Mouse (Mus musculus) embryonic facial prominence, embryonic 14.5 days (tissue): ENCODE data around the gene Fndc3a. TPM values are rescaled to one million over a fixed set of nuclear protein-coding genes. Genes with fewer than 3 reads are reported as not detected.

ENCODE experiments used
- ATAC-seq: fragments of 200-750 bp; cut with Nextera tagmentation; 2 replicates; pipeline ENCODE4 v1.8.0; 2017; ENCODE audit warnings: low read depth, moderate number of reproducible peaks, moderate TSS enrichment
- DNase-seq: peaks from one replicate; pipeline ENCODE4 v3.0.0-alpha.2; 2015; ENCODE audit warnings: low spot score
- H3K27ac ChIP-seq: fragments of 300-500 bp; sonication (generic); replicated peaks from 2 replicates; pipeline ENCODE4 v1.5.1; 2014; ENCODE audit warnings: low read depth, mild to moderate bottlenecking, low read length, moderate library complexity
- H3K27me3 ChIP-seq: fragments of 300-500 bp; sonication (generic); replicated peaks from 2 replicates; pipeline ENCODE4 v1.6.1; 2014; ENCODE audit warnings: low read length; ENCODE audit not compliant: control insufficient read depth, insufficient read depth
- H3K36me3 ChIP-seq: fragments of 300-500 bp; sonication (generic); 2 replicates; pipeline ENCODE4 v1.6.1; 2014; ENCODE audit warnings: low read length, mixed read lengths; ENCODE audit not compliant: control insufficient read depth, insufficient read depth
- H3K4me1 ChIP-seq: fragments of 300-500 bp; sonication (generic); 2 replicates; pipeline ENCODE4 v1.6.1; 2014; ENCODE audit warnings: antibody characterized with exemption, low read length; ENCODE audit not compliant: control insufficient read depth, insufficient read depth
- H3K4me2 ChIP-seq: fragments of 300-500 bp; sonication (generic); 2 replicates; pipeline ENCODE4 v1.6.1; 2014; ENCODE audit warnings: low read depth, mild to moderate bottlenecking, low read length, moderate library complexity, mixed read lengths
- H3K4me3 ChIP-seq: fragments of 300-500 bp; sonication (generic); 2 replicates; pipeline ENCODE4 v1.5.1; 2014; ENCODE audit warnings: low read depth, mild to moderate bottlenecking, low read length
- H3K9ac ChIP-seq: fragments of 300-500 bp; sonication (generic); 2 replicates; pipeline ENCODE4 v1.6.1; 2014; ENCODE audit warnings: low read depth, mild to moderate bottlenecking, low read length, moderate library complexity, mixed read lengths
- H3K9me3 ChIP-seq: fragments of 300-500 bp; sonication (generic); 2 replicates; pipeline ENCODE4 v1.6.1; 2016; ENCODE audit warnings: low read length; ENCODE audit not compliant: control insufficient read depth
- WGBS: fragments of 180-500 bp; shearing (Covaris S2); extraction: QIAGEN DNeasy Blood & Tissue Kit; methylation state at CpG from one replicate; pipeline ENCODE4 v1.1.7; 2014; 5-methylcytosine and 5-hydroxymethylcytosine counted together
- polyA plus RNA-seq: library from polyadenylated mRNA; unstranded; fragments of >200 nt; fragmentation: Nextera tagmentation; extraction: Ambion mirVana; gene quantifications from 2 replicates; pipeline ENCODE4 v1.2.1, GENCODE M21; 2014

Fndc3a gene
- polyA plus RNA-seq, 1 experiment from 2014 or later: 31.3 TPM

GRCm38 (mm10) chr14:72600375-72600774 is 109.4 kb downstream of the Fndc3a start:
- peaks cover 11% of the 10 kb centered on the region; the same call in 1 of the 2 replicates for H3K36me3 ChIP-seq
- H3K9ac ChIP-seq: 0 out of 2 replicates have a peak overlapping the region, but pooled peaks have one; percentile 22
- H3K9me3 ChIP-seq: no peaks in the 10 kb centered on the region
- ATAC-seq (no peak), DNase-seq (no peak)
- H3K4me1 ChIP-seq: peaks cover 9% of the 10 kb centered on the region; the same call in 1 of the 2 replicates
- 87% methylated on average over 6 of the region's 6 CpGs for WGBS
- H3K27me3 ChIP-seq: no peaks in the 10 kb centered on the region
- no peak overlapping the region for H3K27ac ChIP-seq
- no peak overlapping the region for H3K4me3 ChIP-seq
- no peak overlapping the region for H3K4me2 ChIP-seq

GRCm38 (mm10) chr14:72598976-72599740 is 110.6 kb downstream of the Fndc3a start:
- H3K4me1 ChIP-seq: peaks cover 9% of the 10 kb centered on the region; the same call in 1 of the 2 replicates
- no peaks in the 10 kb centered on the region for H3K27me3 ChIP-seq
- no peak for ATAC-seq
- H3K4me2 ChIP-seq: no peak overlapping the region
- H3K4me3 ChIP-seq: no peak overlapping the region
- H3K9ac ChIP-seq: no peak overlapping the region
- no peaks in the 10 kb centered on the region for H3K9me3 ChIP-seq
- H3K27ac ChIP-seq: no peak overlapping the region
- no peak for DNase-seq
- peaks cover 12% of the 10 kb centered on the region; the same call in 1 of the 2 replicates for H3K36me3 ChIP-seq
- WGBS: 94% methylated on average over 7 of the region's 7 CpGs

GRCm38 (mm10) chr14:72594191-72594590 is 115.6 kb downstream of the Fndc3a start:
- no peaks in the 10 kb centered on the region for H3K9me3 ChIP-seq
- no peak overlapping the region for H3K9ac ChIP-seq
- 95% methylated on average over 7 of the region's 7 CpGs for WGBS
- ATAC-seq: no peak; the same call in 1 of the 2 replicates
- no peak overlapping the region for H3K4me3 ChIP-seq
- H3K27me3 ChIP-seq: no peaks in the 10 kb centered on the region
- no peaks in the 10 kb centered on the region for H3K4me1 ChIP-seq
- no peak overlapping the region for H3K27ac ChIP-seq
- H3K36me3 ChIP-seq: peaks cover 31% of the 10 kb centered on the region
- no peak overlapping the region for H3K4me2 ChIP-seq
- peak; percentile 64 for DNase-seq

GRCm38 (mm10) chr14:72589415-72589814 is 120.4 kb downstream of the Fndc3a start:
- H3K4me2 ChIP-seq: no peak overlapping the region
- no peaks in the 10 kb centered on the region for H3K27me3 ChIP-seq
- no peak overlapping the region for H3K4me3 ChIP-seq
- ATAC-seq (no peak), DNase-seq (no peak)
- peaks cover 40% of the 10 kb centered on the region for H3K36me3 ChIP-seq
- no peak overlapping the region for H3K27ac ChIP-seq
- no peak overlapping the region for H3K9ac ChIP-seq
- no peaks in the 10 kb centered on the region for H3K4me1 ChIP-seq
- H3K9me3 ChIP-seq: no peaks in the 10 kb centered on the region
- WGBS: 92% methylated on average over 4 of the region's 4 CpGs

GRCm38 (mm10) chr14:72582979-72583378 is 126.8 kb downstream of the Fndc3a start:
- no peak overlapping the region for H3K27ac ChIP-seq
- no peak for ATAC-seq
- H3K9me3 ChIP-seq: no peaks in the 10 kb centered on the region
- 88% methylated on average over 6 of the region's 6 CpGs for WGBS
- no peak overlapping the region for H3K4me2 ChIP-seq
- H3K27me3 ChIP-seq: no peaks in the 10 kb centered on the region
- no peak overlapping the region for H3K4me3 ChIP-seq
- DNase-seq: no peak
- H3K36me3 ChIP-seq: peaks cover 32% of the 10 kb centered on the region; the same call in 1 of the 2 replicates
- no peak overlapping the region for H3K9ac ChIP-seq
- H3K4me1 ChIP-seq: no peaks in the 10 kb centered on the region

- Histone ChIP-seq H3K9ac (no peak overlapping the region), H3K4me3 (no peak overlapping the region), H3K36me3 (peaks cover 33% of the 10 kb centered on the region; the same call in 1 of the 2 replicates), H3K27ac (no peak overlapping the region), H3K9me3 (no peaks in the 10 kb centered on the region), H3K4me1 (no peaks in the 10 kb centered on the region), H3K27me3 (no peaks in the 10 kb centered on the region), H3K4me2 (no peak overlapping the region)
- DNase-seq (no peak), ATAC-seq (no peak)
- WGBS: 95% methylated on average over 3 of the region's 3 CpGs
Observed at GRCm38 (mm10) chr14:72580991-72581390, 128.8 kb downstream of the Fndc3a start.

GRCm38 (mm10) chr14:72576283-72576682 is 133.5 kb downstream of the Fndc3a start:
- H3K4me2 ChIP-seq: no peak overlapping the region
- whole genome bisulfite sequencing: 86% methylated on average over 3 of the region's 3 CpGs
- peaks cover 52% of the 10 kb centered on the region for H3K36me3 ChIP-seq
- no peak overlapping the region for H3K4me3 ChIP-seq
- H3K9me3 ChIP-seq: no peaks in the 10 kb centered on the region
- no peak overlapping the region for H3K9ac ChIP-seq
- ATAC-seq: no peak
- no peak for DNase-seq
- no peaks in the 10 kb centered on the region for H3K4me1 ChIP-seq
- H3K27me3 ChIP-seq: no peaks in the 10 kb centered on the region
- no peak overlapping the region for H3K27ac ChIP-seq

GRCm38 (mm10) chr14:72563941-72564340 is 145.9 kb downstream of the Fndc3a start:
- H3K9ac ChIP-seq: no peak overlapping the region
- WGBS: 88% methylated on average over 1 of the region's 1 CpGs
- no peak overlapping the region for H3K4me3 ChIP-seq
- peak; percentile 2 for DNase-seq
- ATAC-seq: no peak
- no peak overlapping the region for H3K4me2 ChIP-seq
- H3K27ac ChIP-seq: no peak overlapping the region
- no peaks in the 10 kb centered on the region for H3K27me3 ChIP-seq
- peaks cover 61% of the 10 kb centered on the region for H3K36me3 ChIP-seq
- H3K9me3 ChIP-seq: no peaks in the 10 kb centered on the region
- no peaks in the 10 kb centered on the region; the same call in 1 of the 2 replicates for H3K4me1 ChIP-seq

- peaks cover 72% of the 10 kb centered on the region for H3K36me3 ChIP-seq
- no peak overlapping the region for H3K27ac ChIP-seq
- no peaks in the 10 kb centered on the region; the same call in 1 of the 2 replicates for H3K4me1 ChIP-seq
- H3K4me3 ChIP-seq: no peak overlapping the region
- no peak overlapping the region for H3K9ac ChIP-seq
- DNase-seq (no peak), ATAC-seq (no peak)
- no peaks in the 10 kb centered on the region for H3K27me3 ChIP-seq
- H3K9me3 ChIP-seq: no peaks in the 10 kb centered on the region
- 85% methylated on average over 5 of the region's 5 CpGs for WGBS
- no peak overlapping the region for H3K4me2 ChIP-seq
Observed at GRCm38 (mm10) chr14:72558795-72559194, 151.0 kb downstream of the Fndc3a start.
